Mouse (Mus musculus) heart, adult 2 months (tissue): Measurements from ENCODE around the gene Hbq1b. TPM values are rescaled to one million over a fixed set of nuclear protein-coding genes. Genes with fewer than 3 reads are reported as not detected.
"Not testable (repeated sequence)": the region's sequence is repeated elsewhere in the genome, so short reads cannot be mapped to it uniquely, and the experiment has no call there.

Source experiments
- DNase-seq, 2 experiments: peaks; one replicate each; pipeline ENCODE4 v3.0.0; 2021
- H3K27ac ChIP-seq: fragments of 200-600 bp; 2 replicates; pipeline ENCODE4 v1.8.1; 2022
- H3K27me3 ChIP-seq: fragments of 200-500 bp; 2 replicates; pipeline ENCODE4 v1.6.1; 2012; ENCODE audit warnings: mild to moderate bottlenecking, low read length, inconsistent platforms, mixed read lengths; ENCODE audit not compliant: control insufficient read depth, insufficient read depth
- H3K36me3 ChIP-seq: fragments of 200-500 bp; 2 replicates; pipeline ENCODE4 v1.6.1; 2012; ENCODE audit warnings: low read length, inconsistent platforms; ENCODE audit not compliant: control insufficient read depth, insufficient read depth
- H3K4me1 ChIP-seq: fragments of 200-500 bp; 2 replicates; pipeline ENCODE4 v1.6.1; 2011; ENCODE audit warnings: low read length; ENCODE audit not compliant: control insufficient read depth, insufficient read depth
- H3K4me3 ChIP-seq: fragments of 200-600 bp; 2 replicates; pipeline ENCODE4 v1.8.1; 2022
- H3K79me2 ChIP-seq: fragments of 200-500 bp; replicated peaks from 2 replicates; pipeline ENCODE4 v1.6.1; 2012; ENCODE audit warnings: mild to moderate bottlenecking, inconsistent platforms, low read length, moderate library complexity, mixed read lengths; ENCODE audit not compliant: control insufficient read depth, insufficient read depth
- H3K9ac ChIP-seq: fragments of 200-500 bp; 2 replicates; pipeline ENCODE4 v1.6.1; 2012; ENCODE audit warnings: low read depth, mild to moderate bottlenecking, control low read depth, inconsistent platforms, low read length, mixed read lengths
- CTCF ChIP-seq: fragments of 200-600 bp; IDR thresholded peaks from 2 replicates; pipeline ENCODE4 v1.8.1; 2022; ENCODE audit warnings: antibody characterized with exemption, mild to moderate bottlenecking, moderate library complexity
- EP300 ChIP-seq: fragments of 200-500 bp; IDR thresholded peaks from 2 replicates; pipeline ENCODE4 v1.6.1; 2011; ENCODE audit warnings: low read depth, low read length, control low read depth; ENCODE audit not compliant: insufficient read depth
- POLR2A ChIP-seq: fragments of 200-500 bp; IDR thresholded peaks from 2 replicates; pipeline ENCODE4 v1.6.1; 2011; ENCODE audit warnings: mild to moderate bottlenecking, low read depth, low read length, control low read depth; ENCODE audit not compliant: insufficient read depth
- WGBS: fragments of 180-500 bp; shearing (Covaris S2); methylation state at CpG from one replicate; pipeline ENCODE4 v1.1.7; 2018; 5-methylcytosine and 5-hydroxymethylcytosine counted together
- intact Hi-C: fragments of 180-260 bp; cut with DNase I; formaldehyde crosslinking; loops from one replicate; pipeline ENCODE4 v1.15.1; 2025
- long read RNA-seq: library from polyadenylated mRNA; stranded (forward); transcript quantifications from one replicate; pipeline ENCODE4 v2.0.0, GENCODE M21; 2021
- polyA plus RNA-seq: library from polyadenylated mRNA; depleted of rRNA; stranded (reverse); fragments of >200 nt; gene quantifications from 2 replicates; pipeline ENCODE4 v1.2.3, GENCODE M21; 2012; rRNA removed
- total RNA-seq, 2 experiments: library from RNA; stranded (reverse); gene quantifications; 2 replicates each; pipeline ENCODE4 v1.2.3; 2021

Hbq1b gene
- total RNA-seq (1 to 10 TPM in 1 of 2 experiments, under 1 TPM in 1; 0.70 to 2.4 TPM), polyA plus RNA-seq (1.5 and 3.8 TPM in 2 replicates)
- long read RNA-seq, partial matches to known transcripts = 0 of 1 reads
- long read RNA-seq, other reads (novel, unspliced or antisense) = 1 of 1 reads

DNA sequence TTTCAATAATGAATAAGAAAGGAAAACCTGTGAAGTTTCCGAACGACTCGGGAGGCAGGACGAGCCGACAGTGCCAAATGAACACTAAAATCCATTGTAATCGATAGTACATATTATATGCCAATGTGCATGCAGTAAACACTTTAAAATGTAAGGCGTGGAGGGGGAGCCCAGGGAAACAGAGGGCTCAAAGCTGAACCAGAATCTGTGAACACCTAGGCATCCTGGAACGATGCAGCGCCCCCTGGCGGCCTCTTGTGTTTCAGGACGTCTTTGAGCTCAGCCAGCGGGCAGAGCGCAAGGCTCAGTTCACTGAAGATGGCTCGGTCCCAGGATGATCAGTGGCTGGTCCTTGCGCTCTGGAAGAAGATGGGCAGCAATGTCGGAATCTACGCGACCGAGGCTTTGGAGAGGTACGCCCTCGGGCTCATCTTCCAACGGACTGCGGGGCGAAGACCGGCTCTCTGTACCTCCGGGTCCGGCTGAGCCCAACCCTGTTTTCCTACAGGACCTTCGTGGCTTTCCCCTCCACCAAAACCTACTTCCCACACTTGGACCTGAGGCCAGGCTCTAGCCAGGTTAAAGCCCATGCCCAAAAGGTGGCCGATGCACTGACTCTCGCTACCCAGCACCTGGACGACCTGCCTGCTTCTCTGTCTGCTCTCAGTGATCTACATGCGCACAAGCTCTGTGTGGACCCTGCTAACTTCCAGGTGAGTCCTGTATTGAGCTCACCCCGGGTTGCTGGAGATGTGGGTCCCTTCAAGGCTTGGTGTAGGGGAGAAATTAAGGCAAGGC lies at the start of gene Hbq1b:
TSS of gene Hbq1b (plus strand) at position 271 of the 798 bp plus-strand sequence.
- DNase-seq = peak; percentile 69 to 80
- not testable (repeated sequence) for H3K27ac ChIP-seq, H3K4me3 ChIP-seq, H3K9ac ChIP-seq, H3K79me2 ChIP-seq, H3K36me3 ChIP-seq, H3K27me3 ChIP-seq, H3K4me1 ChIP-seq
- WGBS = 18% methylated on average over 31 of the region's 33 CpGs
- intact Hi-C loops = loop anchor here (1.0 to 5.0 kb wide), 2 partner anchors 50 to 105 kb away; no protein-coding TSS in a partner anchor
- peak; percentile 80 for TF ChIP-seq CTCF

DNA sequence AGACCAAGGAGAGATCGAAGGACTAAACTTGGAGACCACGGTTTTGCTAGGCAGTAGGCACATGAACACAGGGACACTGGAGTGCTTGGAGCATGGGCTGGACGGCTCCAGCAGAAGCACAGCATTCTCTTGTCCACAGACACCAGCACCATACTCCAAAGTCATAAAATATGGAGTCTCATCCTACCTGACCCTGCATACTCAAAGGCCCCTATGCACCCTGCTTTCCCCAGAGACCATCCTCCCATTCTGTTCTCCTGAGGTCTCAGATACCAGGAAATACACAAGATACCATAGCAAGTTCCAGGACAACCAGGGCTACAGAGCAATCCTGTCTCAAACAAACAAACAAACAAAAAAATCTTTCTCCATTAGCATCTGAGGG lies 49.4 kb upstream of the Hbq1b start:
- DNase-seq = no peak
- Histone ChIP-seq H3K27ac (no peak overlapping the region), H3K9ac (no peak overlapping the region), H3K79me2 (no peaks in the 10 kb centered on the region), H3K4me1 (peaks cover 6% of the 10 kb centered on the region), H3K36me3 (no peaks in the 10 kb centered on the region), H3K27me3 (no peaks in the 10 kb centered on the region), H3K4me3 (no peak overlapping the region)
- intact Hi-C loops = loop anchor here (5.0 kb wide), 1 partner anchor 50 kb away; the partner anchor contains the start of gene Hbq1b
- TF ChIP-seq POLR2A = no peak
- no peak for TF ChIP-seq EP300
- no peak for TF ChIP-seq CTCF
- WGBS = 84% methylated on average over 3 of the region's 3 CpGs

DNA sequence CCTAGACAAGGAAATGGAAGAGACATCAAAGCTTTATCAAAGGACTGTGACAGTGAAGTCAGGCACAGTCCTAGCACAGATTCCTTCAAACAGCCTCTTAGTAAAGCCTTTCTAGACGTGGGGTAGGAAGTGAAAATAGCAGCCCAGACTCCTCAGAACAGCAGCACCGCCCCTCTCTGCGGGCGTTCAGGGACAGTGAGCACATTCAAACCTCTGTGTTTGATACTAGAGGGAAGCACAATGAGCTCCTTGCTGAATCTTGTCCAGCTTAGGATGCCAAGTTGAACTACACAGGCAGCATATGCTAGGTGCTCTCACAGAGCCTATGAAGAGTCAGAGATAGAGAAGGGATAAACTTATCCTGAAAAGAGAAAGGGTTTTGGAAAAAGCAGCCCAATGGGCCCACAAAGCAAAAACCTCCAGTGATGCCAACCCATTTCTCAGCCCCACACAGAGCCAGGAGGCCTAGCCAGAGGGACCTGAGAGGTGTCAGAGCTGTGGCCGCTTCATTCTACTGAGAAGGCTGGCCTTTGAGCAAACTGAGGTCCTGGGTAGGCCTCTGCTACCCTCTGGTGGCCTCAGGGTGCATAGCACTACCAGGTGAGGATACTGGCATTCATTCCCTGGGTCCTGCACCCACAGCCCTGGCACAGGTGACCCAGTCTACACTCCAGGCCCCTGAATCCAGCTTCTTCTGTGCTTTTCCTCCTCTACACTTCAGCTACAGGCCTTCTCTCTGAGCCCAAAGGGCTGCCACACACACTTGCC lies 48.5 kb upstream of the Hbq1b start:
- DNase-seq = peak; percentile 72 to 83
- Histone ChIP-seq H3K4me3 (no peak overlapping the region), H3K4me1 (peaks cover 8% of the 10 kb centered on the region), H3K36me3 (no peaks in the 10 kb centered on the region), H3K9ac (no peak overlapping the region), H3K27ac (no peak overlapping the region), H3K79me2 (no peaks in the 10 kb centered on the region), H3K27me3 (no peaks in the 10 kb centered on the region)
- 52% methylated on average over 5 of the region's 5 CpGs for WGBS
- intact Hi-C loops = loop anchor here (1.0 to 5.0 kb wide), 3 partner anchors 21 to 56 kb away; partner anchors contain the start of gene Hbq1b
- TF ChIP-seq EP300 (peak; percentile 95), POLR2A (no peak), CTCF (no peak)

DNA sequence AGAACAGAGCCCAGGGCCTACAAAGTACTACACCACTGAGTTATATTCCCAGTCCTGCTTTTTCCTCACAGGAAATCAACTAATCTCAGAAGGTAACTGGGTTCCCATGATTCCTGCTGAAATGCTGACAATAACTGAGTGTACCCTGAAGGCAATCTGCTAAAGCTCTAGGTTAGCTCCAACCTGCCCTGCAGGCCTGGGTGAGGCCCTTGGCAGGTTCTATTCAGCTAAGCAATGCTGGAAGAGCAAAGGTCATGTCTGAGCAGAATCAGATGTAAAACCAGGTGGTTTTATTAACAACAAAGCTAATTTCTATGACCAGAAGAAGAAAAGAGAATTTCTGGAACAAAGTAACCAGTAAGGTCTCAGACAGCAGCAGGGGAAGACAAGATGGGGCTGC lies 45.4 kb upstream of the Hbq1b start:
- peaks cover 12% of the 10 kb centered on the region for H3K4me1 ChIP-seq
- H3K27me3 ChIP-seq = no peaks in the 10 kb centered on the region
- DNase-seq = no peak
- no peak overlapping the region for H3K9ac ChIP-seq
- TF ChIP-seq POLR2A (no peak), EP300 (no peak), CTCF (no peak)
- no peak overlapping the region for H3K27ac ChIP-seq
- intact Hi-C loops = no loop called here
- no peaks in the 10 kb centered on the region for H3K79me2 ChIP-seq
- H3K36me3 ChIP-seq = no peaks in the 10 kb centered on the region
- no peak overlapping the region for H3K4me3 ChIP-seq

DNA sequence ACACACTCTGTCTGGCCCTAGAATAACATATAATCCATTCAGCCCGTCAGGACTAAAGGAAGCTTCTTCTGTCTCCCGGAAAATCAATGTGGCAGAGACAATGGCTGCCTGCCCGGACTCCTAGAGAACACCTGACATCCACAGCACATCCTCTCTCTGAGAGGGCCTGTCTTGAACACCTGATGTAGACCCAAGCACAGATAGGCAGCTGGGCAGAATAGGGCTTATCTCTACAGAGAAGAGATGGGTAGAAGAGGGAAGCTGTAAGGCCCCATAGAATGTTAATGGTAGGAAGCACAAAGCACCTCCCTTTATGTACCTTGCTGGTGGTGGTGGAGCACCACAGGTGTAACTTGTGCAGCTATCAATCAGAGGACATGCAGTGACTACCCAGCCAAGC lies 44.6 kb upstream of the Hbq1b start:
- intact Hi-C loops = no loop called here
- H3K36me3 ChIP-seq = no peaks in the 10 kb centered on the region
- no peak overlapping the region for H3K9ac ChIP-seq

More for the DNA sequence above, 44.6 kb upstream of the Hbq1b start:
- no peaks in the 10 kb centered on the region for H3K79me2 ChIP-seq
- TF ChIP-seq POLR2A (no peak), CTCF (no peak)
- 81% methylated on average over 3 of the region's 3 CpGs for WGBS
- H3K4me1 ChIP-seq = peaks cover 9% of the 10 kb centered on the region
- no peak overlapping the region for H3K4me3 ChIP-seq
- H3K27me3 ChIP-seq = no peaks in the 10 kb centered on the region
- DNase-seq = no peak
- H3K27ac ChIP-seq = no peak overlapping the region
